Mouse (Mus musculus) lung, embryonic 16.5 days (tissue): ENCODE data around the gene Itga4. TPM values are rescaled to one million over a fixed set of nuclear protein-coding genes. Genes with fewer than 3 reads are reported as not detected.

ENCODE experiments used
- ATAC-seq: fragments of 200-750 bp; cut with Nextera tagmentation; 2 replicates; pipeline ENCODE4 v1.8.0; 2017; ENCODE audit warnings: low read depth, mild to moderate bottlenecking, moderate library complexity
- H3K27ac ChIP-seq: fragments of 300-500 bp; sonication (generic); 2 replicates; pipeline ENCODE4 v1.5.1; 2014; ENCODE audit warnings: mild to moderate bottlenecking, control low read depth, low read length
- H3K27me3 ChIP-seq: fragments of 300-500 bp; sonication (generic); 2 replicates; pipeline ENCODE4 v1.6.1; 2014; ENCODE audit warnings: low read depth, low read length, mixed read lengths; ENCODE audit not compliant: control insufficient read depth, insufficient read depth
- H3K36me3 ChIP-seq: fragments of 300-500 bp; sonication (generic); 2 replicates; pipeline ENCODE4 v1.6.1; 2014; ENCODE audit warnings: low read length; ENCODE audit not compliant: control insufficient read depth, insufficient read depth
- H3K4me1 ChIP-seq: fragments of 300-500 bp; sonication (generic); replicated peaks from 2 replicates; pipeline ENCODE4 v1.6.1; 2014; ENCODE audit warnings: low read length, mixed read lengths; ENCODE audit not compliant: control insufficient read depth, insufficient read depth
- H3K4me2 ChIP-seq: fragments of 300-500 bp; sonication (generic); 2 replicates; pipeline ENCODE4 v1.6.1; 2014; ENCODE audit warnings: low read depth, low read length, control low read depth
- H3K4me3 ChIP-seq: fragments of 300-500 bp; sonication (generic); 2 replicates; pipeline ENCODE4 v1.5.1; 2014; ENCODE audit warnings: mild to moderate bottlenecking, low read length, control low read depth
- H3K9ac ChIP-seq: fragments of 300-500 bp; sonication (generic); 2 replicates; pipeline ENCODE4 v1.6.1; 2014; ENCODE audit warnings: low read length, control low read depth
- H3K9me3 ChIP-seq: fragments of 300-500 bp; sonication (generic); 2 replicates; pipeline ENCODE4 v1.6.1; 2016; ENCODE audit warnings: low read length; ENCODE audit not compliant: control insufficient read depth
- WGBS: fragments of 180-500 bp; shearing (Covaris S2); extraction: QIAGEN DNeasy Blood & Tissue Kit; methylation state at CpG from one replicate; pipeline ENCODE4 v1.1.7; 2014; 5-methylcytosine and 5-hydroxymethylcytosine counted together
- polyA plus RNA-seq: library from polyadenylated mRNA; unstranded; fragments of >200 nt; fragmentation: Nextera tagmentation; extraction: Ambion mirVana; gene quantifications from 2 replicates; pipeline ENCODE4 v1.2.1, GENCODE M21; 2015

The Itga4 gene
- polyA plus RNA-seq, 1 experiment from 2014 or later: 7.3 TPM

DNA sequence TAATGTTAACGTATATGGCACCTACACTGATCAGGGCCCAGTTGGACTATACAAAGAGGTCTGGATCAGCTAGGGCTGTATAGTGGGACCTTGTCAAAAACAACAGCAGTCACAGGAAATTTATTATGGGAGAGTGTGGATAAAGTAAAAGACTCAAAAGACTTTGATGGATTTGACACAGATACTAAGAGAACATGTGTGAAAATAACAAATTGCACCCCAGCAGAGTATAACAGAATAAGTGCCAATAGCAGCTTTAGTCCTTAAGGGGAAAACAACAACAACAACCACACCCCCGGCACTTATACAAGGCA is 116.9 kb downstream of the Itga4 start:
- no peak overlapping the region for H3K27ac ChIP-seq
- no peaks in the 10 kb centered on the region for H3K27me3 ChIP-seq
- H3K9me3 ChIP-seq: no peaks in the 10 kb centered on the region
- no peaks in the 10 kb centered on the region for H3K4me1 ChIP-seq
- H3K4me2 ChIP-seq: no peak overlapping the region
- 71% methylated on average over 2 of the region's 2 CpGs for WGBS
- H3K9ac ChIP-seq: no peak overlapping the region
- H3K4me3 ChIP-seq: no peak overlapping the region
- no peaks in the 10 kb centered on the region for H3K36me3 ChIP-seq
- ATAC-seq: no peak

DNA sequence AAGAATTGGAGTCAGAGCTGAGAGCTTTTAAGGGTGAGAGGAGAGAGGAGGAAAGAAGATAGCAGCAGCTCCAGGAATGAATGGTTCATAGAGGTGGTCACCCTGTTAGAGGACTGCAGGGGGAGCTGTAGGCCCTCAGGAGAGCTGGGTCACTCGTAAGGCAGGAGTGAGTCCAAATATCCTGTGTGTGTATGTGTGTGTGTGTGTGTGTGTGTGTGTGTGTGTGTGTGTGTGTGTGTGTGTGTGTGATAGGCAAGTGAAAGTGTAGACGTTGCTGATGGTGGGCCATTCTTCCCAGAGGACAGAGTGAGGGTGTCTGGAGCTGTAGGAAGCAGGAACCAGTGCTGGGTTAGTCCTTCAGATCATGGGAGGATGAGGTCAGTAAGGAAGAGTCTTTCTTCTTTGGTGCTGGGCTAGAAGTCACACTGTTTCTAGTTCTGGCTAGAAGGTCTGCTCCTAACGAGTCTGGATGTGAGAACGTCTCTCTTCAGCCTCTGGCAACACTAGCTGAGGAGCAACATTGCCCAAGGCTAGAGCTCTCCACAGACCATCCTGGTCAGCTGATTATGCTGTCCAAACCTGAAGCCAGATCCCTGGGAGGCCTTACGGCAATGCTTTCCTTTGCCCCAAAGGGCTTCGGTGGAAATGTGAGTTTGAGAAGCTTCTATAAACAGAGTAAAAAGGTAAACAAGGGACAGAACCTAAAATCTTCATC is 117.4 kb downstream of the Itga4 start:
- H3K27ac ChIP-seq: no peak overlapping the region
- H3K9me3 ChIP-seq: no peaks in the 10 kb centered on the region
- no peak overlapping the region for H3K4me3 ChIP-seq
- 40% methylated on average over 6 of the region's 6 CpGs for WGBS
- no peaks in the 10 kb centered on the region for H3K36me3 ChIP-seq
- H3K27me3 ChIP-seq: no peaks in the 10 kb centered on the region
- H3K4me2 ChIP-seq: no peak overlapping the region
- no peak overlapping the region for H3K9ac ChIP-seq
- no peaks in the 10 kb centered on the region for H3K4me1 ChIP-seq
- no peak for ATAC-seq

DNA sequence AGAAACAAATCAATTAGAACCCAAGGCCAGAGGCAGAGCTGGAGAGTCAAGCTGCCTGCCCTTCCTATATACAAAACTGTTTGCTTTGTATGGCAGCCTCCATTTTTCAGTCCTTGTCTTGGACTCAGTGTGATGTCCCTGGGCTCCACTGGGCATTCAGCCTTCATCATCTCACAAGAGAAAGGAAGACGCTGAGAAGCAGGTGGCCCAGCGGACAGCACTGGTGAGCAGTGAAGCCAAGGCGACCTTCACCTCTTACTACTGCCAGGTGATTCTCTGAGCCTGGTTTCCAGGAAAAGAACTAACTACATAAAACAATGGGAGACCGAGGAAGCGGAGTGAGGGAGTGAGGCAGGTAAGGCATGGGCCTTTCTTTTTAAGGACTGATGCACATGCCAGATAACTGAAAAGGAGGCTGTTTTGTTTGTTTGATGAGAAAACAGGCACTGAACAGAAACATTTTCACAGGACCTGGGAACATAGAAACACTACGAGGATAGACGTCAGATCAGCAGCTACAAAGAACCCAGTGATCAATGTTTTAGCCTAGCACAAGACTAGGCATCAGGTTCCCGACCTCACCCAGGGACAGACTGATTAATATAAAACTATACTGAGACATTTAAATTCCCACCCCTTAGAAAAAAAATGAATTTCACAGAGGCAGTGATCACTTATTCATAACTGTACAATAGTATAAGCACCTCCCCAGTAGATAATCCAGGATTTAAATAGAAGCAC is 123.3 kb downstream of the Itga4 start:
- Histone ChIP-seq H3K27ac (no peak overlapping the region), H3K4me3 (no peak overlapping the region), H3K9ac (no peak overlapping the region), H3K4me2 (no peak overlapping the region), H3K27me3 (no peaks in the 10 kb centered on the region), H3K9me3 (no peaks in the 10 kb centered on the region), H3K36me3 (no peaks in the 10 kb centered on the region), H3K4me1 (no peaks in the 10 kb centered on the region)
- ATAC-seq: no peak
- 66% methylated on average over 8 of the region's 8 CpGs for WGBS

DNA sequence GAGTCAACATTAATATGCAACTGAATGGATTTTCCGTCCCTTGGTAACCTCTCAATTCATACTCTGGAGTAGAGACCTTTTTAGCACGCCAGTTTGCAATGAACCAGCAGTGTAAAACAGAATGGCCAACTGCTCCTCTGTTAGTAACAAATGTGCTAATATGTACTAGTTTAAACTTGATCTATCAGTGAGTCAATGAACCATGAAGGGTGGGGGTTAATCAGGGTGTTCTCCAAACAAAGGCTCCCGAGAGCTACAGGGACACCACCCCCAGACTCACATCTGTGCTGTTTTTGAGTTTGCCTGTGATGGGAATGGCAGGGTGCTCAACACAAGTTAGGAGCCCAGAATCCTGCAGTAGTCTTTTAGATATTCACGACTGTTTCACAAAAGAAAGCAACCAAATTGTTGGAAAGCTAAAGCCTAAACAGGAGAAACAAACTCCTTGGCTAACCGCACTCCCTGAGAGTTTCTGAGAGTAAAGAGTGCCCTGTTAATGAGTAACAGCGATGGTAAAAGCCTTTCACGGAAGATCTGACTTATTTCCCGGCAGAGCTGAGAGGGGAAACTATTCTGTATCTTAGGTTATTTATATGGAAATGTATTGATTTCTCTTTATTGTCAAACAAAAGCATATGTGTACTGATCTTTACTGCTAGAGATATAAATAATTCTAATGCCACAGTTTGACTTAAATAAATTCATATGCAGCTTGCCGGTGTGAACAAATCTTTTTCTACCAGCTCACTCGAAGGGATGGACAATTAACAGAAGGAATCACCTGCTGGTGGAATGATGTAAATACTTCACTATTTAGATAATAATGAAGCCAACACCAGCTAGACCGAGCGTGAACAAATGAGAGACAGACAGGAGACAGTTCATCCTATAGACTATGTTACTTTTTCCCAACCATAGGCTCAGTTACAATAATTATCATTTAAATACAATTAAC is 124.1 kb downstream of the Itga4 start:
- WGBS: 32% methylated on average over 12 of the region's 12 CpGs
- Histone ChIP-seq H3K9me3 (no peaks in the 10 kb centered on the region), H3K27ac (no peak overlapping the region), H3K36me3 (no peaks in the 10 kb centered on the region), H3K4me2 (no peak overlapping the region; the same call in 1 of the 2 replicates), H3K9ac (no peak overlapping the region), H3K4me3 (no peak overlapping the region), H3K27me3 (no peaks in the 10 kb centered on the region), H3K4me1 (no peaks in the 10 kb centered on the region)
- ATAC-seq: no peak

Other genes starting within 250 kb of the Itga4 start
- not detected in 2 replicates for gene Neurod1, start 201.3 kb downstream of the Itga4 start, polyA plus RNA-seq
- gene Cerkl, start 201.4 kb downstream of the Itga4 start, polyA plus RNA-seq: 0.58 TPM in 1 of 2 replicates, not detected in the other